Mouse (Mus musculus): ENCODE results near the gene Col5a1. TPM values are rescaled to one million over a fixed set of nuclear protein-coding genes. Genes with fewer than 3 reads are reported as not detected.

The Col5a1 gene
- total RNA-seq, 2 experiments from 2014 or later, result 3.3 to 3.7 TPM

DNA sequence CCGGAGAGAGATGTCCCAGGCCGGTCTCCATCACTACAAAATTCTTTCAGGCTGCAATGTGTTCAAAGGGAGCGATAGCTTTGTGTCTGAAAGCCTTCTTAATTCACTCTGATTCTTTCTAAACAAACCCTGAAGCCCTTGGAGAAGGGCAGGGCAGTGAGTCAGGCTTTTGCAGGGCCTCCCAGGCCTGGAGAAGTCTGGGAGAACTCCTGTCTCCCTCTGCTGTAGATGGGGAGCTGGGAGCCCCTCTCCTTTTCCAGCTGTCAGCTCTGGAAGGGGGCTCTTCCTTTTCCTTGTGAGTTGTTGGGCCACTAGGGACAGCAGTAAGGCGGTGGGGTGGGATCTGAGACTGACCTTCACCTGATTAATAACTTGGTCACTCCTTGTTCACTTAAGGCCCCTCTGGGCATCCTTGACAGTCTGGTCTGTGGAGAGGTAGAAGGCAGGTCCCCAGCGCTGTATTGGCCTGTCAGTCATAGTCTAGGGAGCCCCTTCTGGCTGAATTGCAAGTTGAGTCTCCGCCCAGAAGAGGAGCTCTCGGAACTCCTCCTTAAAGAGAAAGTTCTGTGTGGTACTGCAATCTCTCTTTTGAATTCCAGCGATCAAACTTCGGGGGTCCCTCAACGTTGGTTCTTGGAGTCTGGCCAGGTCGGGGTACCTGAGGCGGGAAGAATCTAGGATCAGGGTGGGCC lies 623 bp upstream of the Col5a1 start:
- DNase-seq (ENCODE audit: low spot score in 2 of 2), result peak in 1 of 2 experiments; percentile 17

DNA sequence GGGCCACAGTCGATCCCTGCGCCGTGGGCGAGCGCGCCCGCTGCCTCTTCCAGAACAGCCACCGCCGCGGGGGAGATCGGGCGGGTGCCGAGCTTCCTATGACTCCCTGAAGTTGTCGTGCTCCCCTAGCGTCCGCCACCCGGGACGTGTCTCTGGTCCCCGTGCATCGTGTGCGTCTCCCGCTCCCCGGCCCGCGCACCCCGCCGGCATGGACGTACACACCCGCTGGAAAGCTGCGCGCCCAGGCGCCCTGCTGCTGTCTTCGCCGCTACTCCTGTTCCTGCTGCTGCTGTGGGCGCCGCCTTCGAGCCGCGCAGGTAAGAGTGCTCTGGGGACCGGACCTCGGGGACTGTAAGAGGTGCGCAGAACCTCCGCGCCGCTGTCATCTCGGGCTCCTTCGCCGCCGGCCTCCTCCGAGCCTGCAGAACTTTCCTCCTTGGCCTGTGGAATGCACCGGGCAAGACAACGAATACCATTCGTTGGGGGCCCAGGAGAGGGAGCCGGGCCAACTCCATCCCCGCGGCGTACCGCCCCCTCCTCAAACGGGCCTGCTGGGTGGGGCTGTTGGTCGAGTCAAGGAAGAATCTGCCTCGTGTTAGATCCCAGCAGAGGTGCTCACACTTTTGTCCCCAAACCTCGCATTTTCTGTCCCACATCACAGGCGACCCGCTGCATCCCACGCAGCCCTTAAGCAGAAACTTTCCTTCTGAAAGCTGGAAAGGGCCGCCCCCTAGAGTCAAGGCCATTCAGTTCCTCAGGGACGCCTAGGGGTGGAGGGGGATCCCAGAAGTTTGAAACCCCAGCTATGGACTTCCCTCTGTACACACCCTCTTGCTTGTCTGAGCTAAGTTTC lies 609 bp downstream of the Col5a1 start:
- DNase-seq (ENCODE audit: low spot score in 2 of 2), result peak in 1 of 2 experiments; percentile 16

DNA sequence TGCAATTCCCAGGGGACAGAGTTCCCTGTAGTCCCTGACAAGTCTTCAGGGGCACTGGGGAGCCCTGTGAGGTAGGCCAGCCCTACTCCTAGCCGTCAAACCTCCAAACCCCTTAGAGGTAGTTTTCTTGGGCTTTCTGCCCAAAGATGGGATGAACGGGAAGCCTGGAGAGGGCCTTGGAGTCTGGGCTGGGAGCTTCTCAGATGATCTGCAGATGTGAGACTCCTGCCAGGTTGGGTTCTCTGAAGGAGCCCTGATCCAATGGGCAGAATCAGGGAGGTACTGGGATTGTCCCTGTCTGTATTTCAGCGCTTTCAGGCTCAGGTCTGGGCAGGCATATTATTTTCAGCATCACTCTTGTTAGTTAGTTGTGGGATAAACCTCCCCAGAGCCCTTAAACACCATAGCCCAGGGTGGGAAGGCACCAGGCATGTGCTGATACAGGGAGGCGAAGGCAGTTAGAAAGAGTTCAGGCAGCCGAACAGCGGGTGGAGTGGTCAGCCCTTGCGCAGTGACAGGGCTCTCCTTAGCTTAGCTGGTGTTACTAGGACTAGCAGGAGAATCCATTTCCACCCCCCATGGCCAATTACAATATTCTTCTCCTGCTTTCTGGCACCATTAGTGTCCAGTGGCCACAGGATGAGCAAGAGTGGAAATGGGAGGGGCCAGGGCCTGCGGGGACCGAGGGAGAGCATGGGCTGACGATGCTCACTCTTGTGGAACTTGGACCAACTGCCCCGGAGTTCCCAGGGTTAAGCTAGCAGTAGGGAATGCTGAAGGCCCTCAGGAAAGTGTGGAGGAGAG lies 1.4 kb downstream of the Col5a1 start:
- no peak for DNase-seq (ENCODE audit: low spot score in 2 of 2)

DNA sequence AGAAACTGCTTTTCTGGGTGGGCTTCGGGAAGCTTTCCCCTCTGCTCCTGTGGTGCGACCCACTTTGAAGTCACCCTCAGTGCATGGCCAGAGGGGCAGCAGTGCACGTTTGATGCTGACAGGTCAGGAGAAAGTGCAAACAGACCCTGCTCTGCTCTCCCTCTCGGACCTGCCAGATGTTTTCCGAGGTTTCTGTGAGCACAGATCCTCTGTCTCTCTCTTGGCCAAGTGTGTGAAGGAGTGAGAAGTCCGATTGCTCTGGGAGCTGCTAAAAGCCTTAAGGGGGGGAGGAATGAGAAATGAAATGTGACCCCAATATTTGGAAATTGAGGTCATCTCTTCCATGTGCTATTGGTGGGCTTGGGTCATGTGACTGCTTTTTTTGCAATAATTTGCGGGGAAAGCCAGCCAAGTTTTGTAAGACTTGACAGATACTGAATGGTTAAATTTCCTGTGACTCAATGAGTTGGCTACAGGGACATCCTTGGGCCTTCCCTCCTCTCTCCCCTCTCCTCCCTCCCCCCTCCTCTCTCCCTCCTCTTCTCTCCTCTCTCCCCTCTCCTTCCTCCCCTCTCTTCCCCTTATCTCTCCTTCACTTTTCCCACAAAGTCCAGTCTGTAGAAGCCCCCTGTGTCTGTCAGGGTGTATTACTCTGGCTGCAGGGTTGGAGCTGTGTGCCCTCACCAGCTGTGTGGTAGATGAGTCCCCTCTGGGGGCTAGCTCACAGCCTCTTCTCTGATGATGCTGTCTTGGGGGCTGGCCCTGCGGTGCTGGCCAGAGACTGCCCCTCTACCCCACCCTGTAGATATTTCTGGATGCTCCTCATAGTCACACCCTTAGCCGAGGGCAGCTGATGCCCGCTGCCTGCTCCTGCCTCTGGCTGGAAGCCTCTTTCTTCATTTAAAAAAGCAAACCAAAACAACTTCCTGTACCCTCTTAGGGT lies 2.6 kb downstream of the Col5a1 start:
- no peak for DNase-seq (ENCODE audit: low spot score in 2 of 2)

DNA sequence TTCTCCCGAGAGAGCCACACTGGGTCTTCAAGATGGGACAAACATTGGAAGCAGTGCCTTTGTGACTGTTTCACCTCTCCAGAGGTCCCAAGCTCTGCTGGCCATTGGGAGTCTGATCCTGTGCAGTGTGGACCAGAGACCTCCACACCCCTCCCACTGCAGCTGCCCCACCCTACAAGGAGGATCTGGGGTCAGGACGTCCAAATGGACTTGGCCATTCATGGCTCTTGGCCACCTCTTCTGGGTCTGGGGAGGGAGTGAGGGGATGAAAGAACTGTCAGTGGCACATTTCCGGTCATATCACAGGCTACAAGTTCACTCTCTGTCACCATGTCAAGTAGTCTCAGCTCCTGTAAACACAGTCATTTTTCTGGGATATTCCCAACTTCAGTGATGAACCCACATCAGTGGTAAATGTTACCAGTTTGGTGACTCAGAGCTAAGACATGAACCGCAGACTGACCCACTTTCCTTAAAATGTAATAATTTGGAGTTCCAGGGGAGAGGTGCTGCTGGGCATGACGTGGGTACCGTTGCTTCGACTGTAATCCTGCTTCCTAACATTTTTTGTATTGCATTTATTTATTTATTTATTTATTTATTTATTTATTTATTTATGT lies 5.8 kb downstream of the Col5a1 start:
- no peak for DNase-seq (ENCODE audit: low spot score in 2 of 2)

DNA sequence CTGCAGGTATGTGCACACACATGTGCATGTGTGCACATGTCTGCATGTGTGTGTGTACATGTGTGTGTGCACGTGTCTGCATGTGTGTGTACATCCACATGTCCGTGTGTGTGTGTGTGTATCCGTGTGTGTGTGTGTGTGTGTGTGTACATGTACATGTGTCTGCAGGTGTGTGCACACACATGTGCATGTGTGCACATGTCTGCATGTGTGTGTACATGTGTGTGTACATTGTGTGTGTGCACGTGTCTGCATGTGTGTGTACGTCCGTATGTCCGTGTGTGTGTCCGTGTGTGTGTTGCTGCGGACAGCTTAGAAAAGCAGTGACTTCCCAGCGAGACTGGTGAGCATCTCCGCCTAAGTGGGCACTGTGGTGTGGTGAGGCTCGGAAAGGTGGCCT lies 6.8 kb downstream of the Col5a1 start:
- no peak for DNase-seq (ENCODE audit: low spot score in 2 of 2)

DNA sequence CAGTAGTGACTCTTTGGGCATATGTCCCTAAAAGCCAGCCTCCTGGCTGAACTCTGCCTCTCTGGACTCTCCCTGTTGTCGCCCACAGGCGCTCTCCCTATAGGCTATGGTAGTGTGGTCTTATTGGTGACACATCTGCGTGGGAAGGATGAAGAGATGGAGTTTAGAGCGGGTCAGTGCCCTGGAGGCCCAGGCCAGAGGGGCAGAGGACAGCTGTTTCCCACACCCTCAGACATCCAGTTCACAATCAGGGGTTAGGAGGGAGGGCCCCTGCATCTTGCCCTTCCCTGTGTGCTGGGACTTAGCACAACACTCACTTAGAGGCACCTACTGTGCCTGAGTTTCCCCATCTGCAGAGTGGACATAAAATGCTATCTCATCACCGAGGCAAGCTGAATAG lies 8.8 kb downstream of the Col5a1 start:
- DNase-seq (ENCODE audit: low spot score in 2 of 2), result no peak

DNA sequence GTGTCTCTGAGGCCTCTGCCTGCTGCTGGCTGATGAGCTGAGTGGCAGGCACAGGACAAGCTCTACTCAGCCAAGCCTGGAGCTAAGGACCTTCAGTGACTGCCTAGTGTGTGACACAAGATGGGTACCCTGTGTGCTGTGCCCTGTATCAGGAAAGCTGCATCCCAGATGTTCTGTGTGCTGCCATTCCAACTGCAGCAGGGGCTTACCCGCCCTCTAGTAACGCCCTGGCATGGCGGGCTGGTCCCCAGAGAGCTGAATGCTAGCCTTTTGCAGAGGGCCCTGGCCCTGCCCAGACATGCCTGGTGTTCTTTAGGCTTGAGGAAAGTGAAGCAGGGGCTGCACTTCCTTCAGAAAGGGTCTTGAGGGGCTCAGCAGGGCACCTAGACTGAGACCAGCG lies 9.4 kb downstream of the Col5a1 start:
- no peak for DNase-seq (ENCODE audit: low spot score in 2 of 2)

DNA sequence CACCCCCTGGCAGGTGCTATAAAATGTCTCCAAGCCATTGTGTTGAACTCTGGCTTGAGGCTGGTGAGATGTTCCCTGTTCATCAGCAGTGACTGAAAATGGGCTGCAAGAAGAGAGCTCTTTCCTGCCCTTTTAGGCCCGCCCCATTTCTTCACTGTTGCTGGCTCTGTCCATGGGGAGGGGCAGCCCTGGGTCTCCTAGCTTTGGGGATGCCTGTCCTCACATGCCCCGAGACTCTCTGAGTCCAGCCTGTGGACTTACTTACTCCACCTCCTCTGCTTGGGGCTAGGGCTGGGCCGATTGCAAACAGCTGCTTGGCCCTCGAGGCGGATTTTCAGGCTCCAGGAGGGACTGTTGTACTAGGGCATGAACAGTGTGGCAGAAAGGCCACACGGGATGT lies 10.9 kb downstream of the Col5a1 start:
- DNase-seq (ENCODE audit: low spot score in 2 of 2), result no peak

DNA sequence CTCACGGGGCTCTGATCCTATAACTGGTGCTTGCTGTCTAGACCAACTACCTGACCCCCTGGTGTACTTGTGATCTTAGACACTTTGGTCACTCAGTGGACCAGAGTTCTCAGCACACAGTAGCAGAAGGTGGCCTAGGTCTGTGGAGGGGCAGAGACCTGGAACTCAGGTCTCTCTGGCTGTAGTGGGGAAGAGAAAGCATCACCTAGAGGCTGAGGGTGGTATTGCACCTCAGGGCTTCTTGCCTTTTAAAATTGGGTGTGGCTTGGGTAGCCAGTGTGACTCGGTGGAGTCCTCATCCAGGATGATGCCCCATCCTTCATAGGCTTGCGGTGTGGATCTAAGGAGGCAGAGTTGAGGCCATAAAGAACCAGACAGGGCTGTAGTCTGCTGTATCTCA lies 13.7 kb downstream of the Col5a1 start:
- DNase-seq (ENCODE audit: low spot score in 2 of 2), result peak in 1 of 2 experiments; percentile 30

DNA sequence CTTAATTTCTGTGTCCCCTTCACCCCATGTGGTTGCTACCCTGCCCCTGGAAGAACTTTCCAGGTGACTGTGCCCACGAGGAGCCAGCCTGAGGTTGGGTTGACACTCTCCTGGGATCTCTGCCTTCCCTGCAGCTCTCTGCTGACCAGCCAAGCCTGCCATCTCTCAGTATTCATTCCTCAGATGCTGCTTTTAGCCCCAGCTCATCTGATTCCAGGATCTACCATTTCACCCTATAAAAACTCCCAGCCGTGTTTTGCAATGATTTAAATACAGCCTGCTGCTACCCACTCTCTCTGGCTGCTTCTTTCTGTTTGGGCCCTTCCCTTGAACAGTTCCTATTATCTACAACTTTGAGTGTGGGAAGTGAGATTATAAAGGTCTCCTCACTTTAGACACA lies 14.9 kb downstream of the Col5a1 start:
- no peak for DNase-seq (ENCODE audit: low spot score in 2 of 2)

DNA sequence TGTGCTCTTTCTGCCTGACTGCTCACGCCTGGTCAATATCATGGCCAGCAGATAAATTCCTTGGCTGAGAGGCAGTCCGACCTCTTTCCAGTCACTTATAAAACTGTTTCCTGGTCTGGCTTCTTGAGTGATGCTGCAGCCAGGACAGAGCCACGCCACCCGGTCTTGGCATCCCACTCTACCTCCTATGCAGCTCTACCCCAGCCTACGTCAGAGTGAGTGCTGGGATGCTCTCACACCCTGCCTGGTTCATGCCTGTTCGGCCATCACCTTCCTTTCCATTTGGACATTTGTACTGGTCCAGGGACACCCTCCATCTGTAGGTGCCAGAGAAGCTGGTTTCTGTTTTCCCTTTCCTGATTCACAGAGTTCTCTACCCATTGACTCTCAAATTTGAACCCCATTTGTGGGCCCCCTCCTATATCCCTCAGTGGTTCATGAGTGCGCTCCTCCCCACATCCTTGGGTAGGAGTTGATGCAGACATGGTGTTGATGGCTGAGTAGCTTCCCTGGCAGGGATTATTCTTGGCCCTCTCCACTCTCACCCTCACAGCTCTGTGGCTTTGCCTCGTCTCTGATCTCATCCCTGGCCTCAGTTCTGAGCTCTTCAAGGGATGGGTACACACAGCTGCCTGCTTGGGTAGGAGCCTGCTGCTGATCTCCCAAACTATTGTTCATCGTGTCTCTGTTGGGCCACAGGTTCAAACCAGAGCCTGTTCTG lies 15.5 kb downstream of the Col5a1 start:
- no peak for DNase-seq (ENCODE audit: low spot score in 2 of 2)

DNA sequence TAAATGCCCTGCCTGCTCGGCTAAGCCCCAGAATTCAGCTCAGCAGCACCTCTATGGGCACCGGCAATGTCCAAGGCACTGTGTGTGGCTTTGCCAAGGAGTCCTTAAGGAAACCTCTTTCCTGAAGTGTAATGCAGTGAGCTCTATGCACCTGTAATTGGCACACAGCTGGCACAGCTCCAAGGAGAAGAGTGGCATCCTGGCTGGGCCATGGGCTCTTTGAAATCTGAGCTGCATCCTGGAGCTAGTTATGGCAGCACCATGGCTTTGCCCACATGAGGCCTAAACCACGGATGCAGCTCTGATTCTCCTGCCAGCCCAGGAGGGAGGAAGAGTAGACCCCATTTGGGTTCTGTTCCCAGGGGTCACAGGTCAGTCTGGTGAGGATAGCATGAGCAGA lies 16.1 kb downstream of the Col5a1 start:
- DNase-seq (ENCODE audit: low spot score in 2 of 2), result no peak

DNA sequence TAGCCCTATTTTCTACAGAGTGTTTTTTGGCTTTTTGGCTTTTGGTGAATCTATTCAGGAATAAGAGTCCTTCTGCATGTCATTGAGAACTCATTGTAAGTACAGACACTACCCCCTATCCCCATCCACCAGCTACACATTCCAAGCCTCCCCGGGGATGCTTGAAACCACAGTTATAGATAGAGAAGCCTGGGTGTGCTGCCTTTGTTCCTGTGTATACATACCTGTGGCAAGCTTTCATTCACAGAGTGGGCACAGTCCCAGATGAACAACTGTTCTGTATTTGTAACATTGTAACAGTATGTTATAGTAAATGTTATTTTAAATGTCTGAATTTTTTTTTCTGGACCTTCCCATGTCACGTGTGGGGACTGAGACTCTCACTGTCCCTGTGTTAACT lies 19.2 kb downstream of the Col5a1 start:
- DNase-seq (ENCODE audit: low spot score in 2 of 2), result no peak

DNA sequence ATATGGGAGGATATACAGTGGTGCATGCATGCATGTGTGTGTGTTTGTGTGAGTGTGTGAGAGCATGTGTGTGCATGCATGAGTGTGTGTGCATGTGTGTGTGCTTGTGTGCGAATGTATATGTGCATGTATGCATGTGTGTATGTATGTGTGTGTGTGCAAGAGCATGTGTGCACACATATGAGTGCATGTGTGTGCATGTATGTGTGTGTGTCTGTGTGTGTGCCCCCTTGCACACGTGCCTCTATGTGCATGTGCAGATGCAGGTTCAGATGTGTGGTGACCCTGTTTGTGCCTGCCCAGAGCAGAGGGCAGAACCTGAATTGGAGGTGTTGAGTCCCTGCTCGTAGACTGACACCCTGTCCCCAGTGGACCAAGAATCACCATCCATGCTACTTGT lies 24.3 kb downstream of the Col5a1 start:
- no peak for DNase-seq (ENCODE audit: low spot score in 2 of 2)

DNA sequence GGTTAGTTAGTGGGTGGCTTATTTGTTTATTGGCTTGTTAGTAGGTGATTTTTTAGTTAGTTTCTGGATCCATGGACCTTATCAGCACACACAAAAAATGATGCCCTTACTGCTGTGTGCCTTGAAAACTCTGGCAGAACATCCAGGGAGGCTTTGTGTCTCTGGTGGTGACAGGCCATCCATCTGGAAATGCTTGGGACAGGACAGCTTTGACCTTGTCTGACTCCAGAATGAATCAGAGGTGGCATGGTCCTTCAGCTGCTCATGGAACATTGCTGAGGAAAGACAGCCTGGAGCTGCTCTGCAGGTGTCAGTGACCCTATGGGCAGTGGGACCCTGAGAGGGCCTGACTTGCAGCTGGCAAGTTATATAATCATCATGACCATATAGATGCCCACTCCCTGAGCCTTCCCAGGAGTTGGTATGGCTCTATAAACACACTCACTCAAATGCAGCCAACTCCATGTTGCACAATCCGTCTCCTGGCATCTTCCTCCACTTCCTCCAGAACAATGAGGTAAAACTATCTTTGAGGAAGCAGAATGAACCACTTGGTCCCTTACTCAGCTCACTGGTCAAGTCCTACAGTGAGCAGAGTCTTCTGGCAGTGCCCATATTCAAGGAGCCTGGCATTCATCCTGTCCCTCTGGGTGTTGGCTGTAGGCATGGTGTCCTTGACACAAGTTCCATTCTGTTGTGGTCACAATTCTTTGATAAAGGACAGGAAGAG lies 26.5 kb downstream of the Col5a1 start:
- DNase-seq (ENCODE audit: low spot score in 2 of 2), result no peak

DNA sequence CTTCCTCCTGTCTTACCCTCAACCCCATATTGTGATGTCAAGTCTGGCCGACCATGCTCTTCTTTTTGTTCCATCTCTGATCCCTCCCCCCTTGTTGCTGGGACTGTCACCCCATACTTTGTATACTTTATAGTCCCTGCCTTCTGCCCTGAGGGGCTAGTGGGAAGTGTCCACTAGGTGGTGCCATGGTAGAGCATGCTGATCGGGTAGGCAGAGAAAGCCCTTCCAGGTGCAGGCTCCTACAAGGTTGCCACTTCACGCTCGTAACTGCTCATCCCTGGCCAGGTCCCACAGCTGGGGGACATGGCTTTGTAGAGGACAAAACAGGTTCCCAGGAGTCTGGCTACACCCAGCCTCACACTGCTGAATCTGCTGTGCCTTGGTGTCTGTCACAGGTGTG lies 29.5 kb downstream of the Col5a1 start:
- DNase-seq (ENCODE audit: low spot score in 2 of 2), result peak in 1 of 2 experiments; percentile 47

DNA sequence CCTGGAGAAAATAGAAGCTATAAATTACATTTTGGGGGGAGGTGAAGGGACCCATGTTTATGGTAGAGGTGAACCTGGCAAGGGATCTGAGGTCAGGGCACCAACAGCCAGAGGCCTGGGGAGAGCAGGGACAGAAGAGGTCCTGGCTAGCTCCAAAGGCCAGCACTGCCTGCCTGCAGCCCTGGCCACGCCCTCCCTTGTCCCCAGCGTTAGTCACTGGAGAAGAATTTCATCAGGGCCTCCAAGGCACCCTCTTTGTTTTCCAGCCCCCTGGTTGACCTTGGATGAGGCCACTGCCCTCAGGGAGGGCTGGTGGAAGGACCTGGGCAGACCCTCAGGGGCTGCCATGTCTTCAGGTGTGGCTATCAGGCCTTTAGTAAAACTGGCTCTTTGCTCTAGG lies 30.1 kb downstream of the Col5a1 start:
- DNase-seq (ENCODE audit: low spot score in 2 of 2), result no peak

DNA sequence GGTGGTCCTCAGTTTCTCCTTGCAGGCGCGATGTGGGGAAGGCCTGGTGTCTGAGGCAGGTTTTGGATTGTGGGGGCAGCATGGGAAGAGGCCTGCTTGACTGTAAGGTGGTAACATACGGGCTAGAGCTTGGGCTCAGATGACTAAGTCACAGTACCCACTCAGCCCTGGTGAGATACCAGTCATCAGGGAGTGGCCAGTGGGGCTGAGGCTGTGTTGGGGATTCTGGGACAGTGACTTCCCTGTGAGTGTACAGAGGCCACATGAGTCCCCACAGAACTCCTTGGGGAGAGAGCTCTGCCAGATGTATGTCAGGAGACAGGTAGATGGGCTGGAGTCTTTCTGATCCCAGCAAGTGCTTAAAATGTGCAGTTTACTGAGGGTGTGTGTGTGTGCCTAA lies 31.0 kb downstream of the Col5a1 start:
- no peak for DNase-seq (ENCODE audit: low spot score in 2 of 2)
